ENCODE assay signal across 7 mouse cellular contexts in the genomic region with DNA sequence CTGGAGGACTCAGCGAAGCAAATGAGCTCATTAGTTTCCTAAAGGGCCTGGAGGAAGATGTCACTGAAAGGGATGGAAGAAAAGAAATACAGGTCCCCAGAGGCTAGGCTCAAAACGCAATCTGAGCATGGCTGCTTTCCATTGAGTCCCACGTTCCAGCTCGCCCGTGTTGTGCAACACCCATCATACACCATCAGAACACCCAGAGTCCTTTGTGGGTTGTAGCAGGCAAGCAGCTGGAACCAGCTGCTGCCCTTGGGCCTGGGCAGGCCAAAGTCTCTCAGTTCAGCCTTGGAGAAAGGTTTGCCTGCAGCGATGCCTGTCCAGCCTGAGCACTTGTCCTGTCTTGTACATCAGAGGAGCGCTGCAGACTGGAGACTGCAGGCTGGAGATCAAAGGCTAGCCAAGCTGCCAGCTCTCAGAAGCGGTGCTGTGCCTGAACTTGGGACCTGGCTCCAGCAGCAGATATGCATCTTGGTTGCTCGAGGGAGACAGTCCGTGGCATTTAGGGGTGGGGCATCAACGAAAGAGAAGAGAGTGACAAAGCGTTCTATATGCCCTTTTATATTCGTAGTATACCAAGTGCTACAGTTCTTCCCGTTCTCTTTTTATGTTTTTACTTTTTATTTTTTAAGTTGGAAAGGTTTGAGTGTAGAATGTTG. TPM values are rescaled to one million over a fixed set of nuclear protein-coding genes. Genes with fewer than 3 reads are reported as not detected.
DNase-seq lines count a peak whose midpoint lies in the region; ATAC-seq and TF ChIP-seq lines count a peak whose summit lies in the region.

No protein-coding gene starts in this region.

- no peak overlapping the region for H3K9ac ChIP-seq in hindbrain, embryonic 12.5 days
- no peak overlapping the region for H3K9ac ChIP-seq in liver, embryonic 11.5 days (ENCODE audit: low read depth, low read length)

- H3K4me1 ChIP-seq in kidney, adult 2 months (ENCODE audit: control insufficient read depth, insufficient read depth, low read length): no peaks in the 10 kb centered on the region
- no peaks in the 10 kb centered on the region for H3K4me1 ChIP-seq in hindbrain, embryonic 12.5 days
- no peaks in the 10 kb centered on the region for H3K4me1 ChIP-seq in liver, embryonic 11.5 days (replicated peaks; ENCODE audit: control insufficient read depth, insufficient read depth, low read length)

- H3K4me2 ChIP-seq in hindbrain, embryonic 12.5 days (replicated peaks): no peak overlapping the region
- H3K4me2 ChIP-seq in liver, embryonic 11.5 days: no peak overlapping the region

- H3K4me3 ChIP-seq in kidney, adult 2 months (ENCODE audit: insufficient read depth, low read depth, low read length): no peak overlapping the region
- no peak overlapping the region for H3K4me3 ChIP-seq in hindbrain, embryonic 12.5 days
- H3K4me3 ChIP-seq in liver, embryonic 11.5 days (ENCODE audit: low read depth, low read length): no peak overlapping the region

- no peak for TF ChIP-seq POLR2A in kidney, adult 2 months (IDR thresholded peaks at IDR 0.05; ENCODE audit: low read depth, low read length)

- peak; percentile 59 for DNase-seq in adrenal gland, postnatal 10 days
- DNase-seq in fat pad, adult 2 months (ENCODE audit: extremely low read depth, low read depth, low spot score): peak; percentile 96
- DNase-seq in kidney, adult 2 months: peak; percentile 79
- DNase-seq in lung, postnatal 4 days: peak; percentile 58 to 88
- no peak for DNase-seq in frontal cortex, postnatal 36 days (ENCODE audit: low spot score in 2 of 2)
- DNase-seq in liver, embryonic 11.5 days (ENCODE audit: low spot score): no peak

- no peaks in the 10 kb centered on the region for H3K9me3 ChIP-seq in hindbrain, embryonic 12.5 days (replicated peaks)
- no peaks in the 10 kb centered on the region for H3K9me3 ChIP-seq in liver, embryonic 11.5 days (ENCODE audit: control insufficient read depth, low read length)

- no peak for TF ChIP-seq CTCF in kidney, adult 2 months (conservative IDR thresholded peaks at IDR 0.05; ENCODE audit: insufficient read depth, insufficient read length, low read depth, low read length)

- no peak for ATAC-seq in hindbrain, embryonic 12.5 days (ENCODE audit: low FRiP score)
- ATAC-seq in liver, embryonic 11.5 days (replicated peaks; ENCODE audit: low FRiP score): no peak

- 59% methylated on average over 14 of the region's 14 CpGs for WGBS in kidney, adult 2 months
- 73% methylated on average over 14 of the region's 14 CpGs for WGBS in hindbrain, embryonic 12.5 days
- WGBS in liver, embryonic 11.5 days: 68% methylated on average over 14 of the region's 14 CpGs

- H3K27ac ChIP-seq in kidney, adult 2 months (ENCODE audit: insufficient read depth, low read depth, low read length): no peak overlapping the region
- H3K27ac ChIP-seq in hindbrain, embryonic 12.5 days: no peak overlapping the region
- no peak overlapping the region for H3K27ac ChIP-seq in liver, embryonic 11.5 days (ENCODE audit: low read depth, low read length)

- no peaks in the 10 kb centered on the region for H3K36me3 ChIP-seq in kidney, adult 2 months (ENCODE audit: control insufficient read depth, insufficient read depth, low read length)
- peaks cover 6% of the 10 kb centered on the region for H3K36me3 ChIP-seq in hindbrain, embryonic 12.5 days
- no peaks in the 10 kb centered on the region for H3K36me3 ChIP-seq in liver, embryonic 11.5 days (ENCODE audit: control insufficient read depth, insufficient read depth, low read length)

- H3K27me3 ChIP-seq in kidney, adult 2 months (replicated peaks; ENCODE audit: control insufficient read depth, insufficient read depth, low read length): no peaks in the 10 kb centered on the region
- no peaks in the 10 kb centered on the region for H3K27me3 ChIP-seq in hindbrain, embryonic 12.5 days
- H3K27me3 ChIP-seq in liver, embryonic 11.5 days (replicated peaks; ENCODE audit: control insufficient read depth, insufficient read depth, low read length): no peaks in the 10 kb centered on the region

RNA-seq across cellular contexts. Expression of a gene that starts 15.5 kb away (rescaled TPM):
- total RNA-seq in adrenal gland, postnatal 10 days (2021): 10 to 100 TPM; 33.5 to 41.9 TPM
- 16.7 and 20.0 TPM in 2 replicates for polyA plus RNA-seq in kidney, adult 2 months (2012; rRNA removed)
- 123 and 134 TPM in 2 replicates for polyA plus RNA-seq in hindbrain, embryonic 12.5 days (2016; fragmentation: Nextera tagmentation; extraction: Ambion mirVana)
- polyA plus RNA-seq in liver, embryonic 11.5 days (2014; fragmentation: Nextera tagmentation; extraction: Ambion mirVana): 18.0 and 21.2 TPM in 2 replicates

Comparison
In these comparisons a context has a peak if more than half of its experiments do, and no peak if none do; other contexts are left out.
1. DNase-seq: peak in adrenal gland, postnatal 10 days (single experiment), fat pad, adult 2 months (single experiment), kidney, adult 2 months (single experiment) and lung, postnatal 4 days (2 of 2); none in frontal cortex, postnatal 36 days (0 of 2) and liver, embryonic 11.5 days (single experiment).